Mouse (Mus musculus) liver, embryonic 11.5 days (tissue): ENCODE results near the gene Gm45062. TPM values are rescaled to one million over a fixed set of nuclear protein-coding genes. Genes with fewer than 3 reads are reported as not detected.

Source experiments
- ATAC-seq: fragments of 200-750 bp; cut with Nextera tagmentation; replicated peaks from 2 replicates; pipeline ENCODE4 v1.8.0; 2017; ENCODE audit warnings: moderate number of reproducible peaks, mild to moderate bottlenecking, moderate TSS enrichment, moderate library complexity; ENCODE audit not compliant: low FRiP score
- DNase-seq: peaks from one replicate; pipeline ENCODE4 v3.0.0-alpha.2; 2017; ENCODE audit warnings: low spot score
- H3K27ac ChIP-seq: fragments of 300-500 bp; sonication (generic); 2 replicates; pipeline ENCODE4 v1.5.1; 2014; ENCODE audit warnings: mild to moderate bottlenecking, low read depth, low read length, control low read depth
- H3K27me3 ChIP-seq: fragments of 300-500 bp; sonication (generic); replicated peaks from 2 replicates; pipeline ENCODE4 v1.6.1; 2014; ENCODE audit warnings: low read length, mixed read lengths; ENCODE audit not compliant: control insufficient read depth, insufficient read depth
- H3K36me3 ChIP-seq: fragments of 300-500 bp; sonication (generic); 2 replicates; pipeline ENCODE4 v1.6.1; 2014; ENCODE audit warnings: mild to moderate bottlenecking, low read length, moderate library complexity, mixed read lengths; ENCODE audit not compliant: control insufficient read depth, insufficient read depth
- H3K4me1 ChIP-seq: fragments of 300-500 bp; sonication (generic); replicated peaks from 2 replicates; pipeline ENCODE4 v1.6.1; 2014; ENCODE audit warnings: low read length, mixed read lengths; ENCODE audit not compliant: control insufficient read depth, insufficient read depth
- H3K4me2 ChIP-seq: fragments of 300-500 bp; sonication (generic); 2 replicates; pipeline ENCODE4 v1.6.1; 2014; ENCODE audit warnings: mild to moderate bottlenecking, control low read depth, moderate library complexity
- H3K4me3 ChIP-seq: fragments of 300-500 bp; sonication (generic); 2 replicates; pipeline ENCODE4 v1.5.1; 2014; ENCODE audit warnings: low read depth, low read length, control low read depth
- H3K9ac ChIP-seq: fragments of 300-500 bp; sonication (generic); 2 replicates; pipeline ENCODE4 v1.6.1; 2014; ENCODE audit warnings: low read depth, low read length, control low read depth
- H3K9me3 ChIP-seq: fragments of 300-500 bp; sonication (generic); 2 replicates; pipeline ENCODE4 v1.6.1; 2016; ENCODE audit warnings: low read length, inconsistent platforms, mixed read lengths; ENCODE audit not compliant: control insufficient read depth
- WGBS: fragments of 180-500 bp; shearing (Covaris S2); extraction: QIAGEN DNeasy Blood & Tissue Kit; methylation state at CpG from one replicate; pipeline ENCODE4 v1.1.7; 2014; 5-methylcytosine and 5-hydroxymethylcytosine counted together
- polyA plus RNA-seq: library from polyadenylated mRNA; unstranded; fragments of >200 nt; fragmentation: Nextera tagmentation; extraction: Ambion mirVana; gene quantifications from 2 replicates; pipeline ENCODE4 v1.2.1, GENCODE M21; 2014

Gene Gm45062
- polyA plus RNA-seq, 1 experiment from 2014 or later = 3.9 TPM

DNA sequence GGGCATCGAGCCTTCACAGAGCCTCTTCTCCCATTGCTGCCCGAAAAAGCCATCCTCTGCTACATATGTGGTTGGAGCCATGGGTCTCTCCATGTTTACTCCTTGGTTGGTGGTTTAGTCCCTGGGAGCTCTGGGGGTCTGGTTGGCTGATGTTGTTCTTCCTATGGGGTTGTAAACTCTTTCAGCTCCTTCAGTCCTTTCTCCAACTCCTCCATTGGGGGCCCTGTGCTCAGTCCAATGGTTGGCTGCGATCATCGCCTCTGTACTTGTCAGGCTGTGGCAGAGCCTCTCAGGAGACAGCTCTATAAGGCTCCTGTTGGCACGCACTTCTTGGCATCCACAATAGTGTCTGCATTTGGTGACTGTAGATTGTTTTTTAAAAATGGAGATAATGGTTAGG lies 285.6 kb downstream of the Gm45062 start:
- 90% methylated on average over 5 of the region's 5 CpGs for WGBS
- ATAC-seq (no peak), DNase-seq (no peak)
- Histone ChIP-seq H3K9me3 (no peaks in the 10 kb centered on the region), H3K27me3 (no peaks in the 10 kb centered on the region), H3K9ac (no peak overlapping the region), H3K4me2 (no peak overlapping the region), H3K4me1 (no peaks in the 10 kb centered on the region), H3K36me3 (no peaks in the 10 kb centered on the region), H3K4me3 (no peak overlapping the region), H3K27ac (no peak overlapping the region)

DNA sequence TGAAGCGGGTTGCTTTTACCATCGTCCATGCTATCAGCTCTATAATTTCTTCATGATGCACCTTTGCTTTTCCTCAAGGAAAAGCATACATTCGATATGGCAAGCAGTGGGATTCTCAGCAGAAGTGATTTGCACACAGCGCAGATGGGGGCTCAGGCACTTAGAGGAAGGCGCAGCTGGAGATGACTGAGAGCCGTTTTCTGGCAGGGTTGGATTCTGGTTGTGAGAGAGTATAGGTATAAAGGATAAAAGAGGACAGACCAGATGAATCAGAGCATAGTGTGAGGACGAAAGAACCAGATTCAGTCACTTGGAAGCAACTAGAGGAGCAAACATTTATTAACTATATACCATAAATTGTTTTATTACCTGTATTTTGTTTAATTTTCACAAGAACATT lies 286.5 kb downstream of the Gm45062 start:
- Histone ChIP-seq H3K9ac (no peak overlapping the region), H3K27me3 (no peaks in the 10 kb centered on the region), H3K36me3 (no peaks in the 10 kb centered on the region), H3K4me2 (no peak overlapping the region), H3K4me3 (no peak overlapping the region), H3K9me3 (no peaks in the 10 kb centered on the region), H3K4me1 (no peaks in the 10 kb centered on the region), H3K27ac (no peak overlapping the region)
- no peak for DNase-seq
- ATAC-seq = no peak
- 86% methylated on average over 7 of the region's 7 CpGs for WGBS

DNA sequence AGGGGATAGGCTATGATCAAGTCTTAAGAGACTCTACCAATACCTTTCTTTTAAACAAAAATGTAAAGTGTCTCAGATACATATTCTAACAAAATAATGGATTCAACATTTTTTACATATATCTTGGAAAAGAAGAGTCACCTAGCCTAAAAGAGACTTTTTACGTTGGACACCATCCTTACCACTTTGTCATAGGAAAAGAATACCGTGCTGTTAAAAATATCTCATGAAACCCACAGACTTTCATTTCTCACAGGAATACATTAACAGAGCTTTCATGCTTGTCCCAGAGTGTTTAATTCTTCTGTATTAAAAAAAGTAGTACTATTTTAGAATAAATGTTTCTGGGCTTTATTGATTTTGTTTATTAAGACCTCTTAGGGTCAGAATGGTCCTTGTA lies 291.9 kb downstream of the Gm45062 start:
- DNase-seq (no peak), ATAC-seq (no peak)
- Histone ChIP-seq H3K27me3 (no peaks in the 10 kb centered on the region), H3K4me2 (no peak overlapping the region), H3K36me3 (no peaks in the 10 kb centered on the region), H3K27ac (no peak overlapping the region), H3K9ac (no peak overlapping the region), H3K9me3 (no peaks in the 10 kb centered on the region), H3K4me3 (no peak overlapping the region), H3K4me1 (no peaks in the 10 kb centered on the region)
- 92% methylated on average over 2 of the region's 2 CpGs for WGBS

DNA sequence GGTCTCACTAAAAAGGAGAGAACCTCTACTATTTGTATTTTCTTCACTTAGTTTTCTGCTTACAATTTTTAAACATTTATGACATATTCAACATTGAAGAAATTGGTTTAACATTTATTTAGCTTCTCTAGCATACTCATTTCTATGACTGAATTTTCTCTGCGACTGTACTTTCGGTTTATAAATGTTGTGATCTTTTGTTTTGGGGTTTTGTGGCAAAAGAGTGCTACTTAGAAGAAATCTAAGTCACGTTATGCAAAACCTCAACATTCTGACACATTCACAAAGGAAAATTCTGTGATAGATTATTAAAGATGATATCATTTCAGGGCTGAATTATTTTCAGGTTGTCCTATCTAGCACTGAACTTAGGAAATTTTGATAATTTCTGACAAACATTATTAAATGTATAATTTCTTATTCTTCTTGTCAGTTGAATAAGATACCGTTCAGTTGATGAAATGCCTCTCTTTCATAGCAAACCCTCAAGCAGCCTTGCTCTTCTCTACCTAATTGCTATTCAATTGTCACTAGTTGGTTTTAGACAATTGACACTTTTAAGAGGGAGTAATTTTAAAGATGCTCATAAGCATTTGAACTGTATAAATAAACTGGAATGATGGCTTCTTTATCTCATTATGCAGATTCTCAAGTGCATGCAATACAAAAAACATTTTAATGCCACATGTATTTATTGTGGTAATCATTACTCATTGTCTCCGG lies 297.8 kb downstream of the Gm45062 start:
- ATAC-seq (no peak), DNase-seq (no peak)
- no peaks in the 10 kb centered on the region for H3K9me3 ChIP-seq
- no peaks in the 10 kb centered on the region for H3K27me3 ChIP-seq
- no peak overlapping the region for H3K27ac ChIP-seq
- no peak overlapping the region for H3K9ac ChIP-seq
- H3K4me1 ChIP-seq = no peaks in the 10 kb centered on the region
- no peak overlapping the region for H3K4me2 ChIP-seq
- H3K36me3 ChIP-seq = no peaks in the 10 kb centered on the region
- no peak overlapping the region for H3K4me3 ChIP-seq
- WGBS = 89% methylated on average over 5 of the region's 5 CpGs

DNA sequence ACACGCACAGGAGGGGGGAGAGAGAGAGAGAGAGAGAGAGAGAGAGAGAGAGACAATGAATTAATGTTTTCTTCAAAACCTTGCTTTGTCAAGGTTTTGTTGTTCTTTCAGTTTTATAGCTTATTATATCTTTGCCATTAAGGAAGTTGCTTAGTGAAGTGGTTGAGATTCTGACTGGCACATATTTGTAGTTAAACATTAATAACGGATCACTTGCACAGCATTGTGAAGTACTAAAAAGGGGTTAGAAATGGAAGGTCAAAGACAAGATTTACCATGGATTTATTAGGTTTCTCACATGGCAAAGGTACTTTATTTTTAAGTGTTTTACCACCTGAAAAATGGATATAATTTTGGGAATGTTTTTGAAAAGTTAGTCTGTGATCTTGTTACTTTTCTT lies 301.4 kb downstream of the Gm45062 start:
- ATAC-seq = no peak
- H3K4me2 ChIP-seq = no peak overlapping the region
- H3K9me3 ChIP-seq = no peaks in the 10 kb centered on the region
- H3K27ac ChIP-seq = no peak overlapping the region
- no peaks in the 10 kb centered on the region for H3K4me1 ChIP-seq
- H3K4me3 ChIP-seq = no peak overlapping the region
- 95% methylated on average over 2 of the region's 2 CpGs for whole genome bisulfite sequencing
- no peak overlapping the region for H3K9ac ChIP-seq
- no peaks in the 10 kb centered on the region for H3K36me3 ChIP-seq
- DNase-seq = no peak
- H3K27me3 ChIP-seq = no peaks in the 10 kb centered on the region

DNA sequence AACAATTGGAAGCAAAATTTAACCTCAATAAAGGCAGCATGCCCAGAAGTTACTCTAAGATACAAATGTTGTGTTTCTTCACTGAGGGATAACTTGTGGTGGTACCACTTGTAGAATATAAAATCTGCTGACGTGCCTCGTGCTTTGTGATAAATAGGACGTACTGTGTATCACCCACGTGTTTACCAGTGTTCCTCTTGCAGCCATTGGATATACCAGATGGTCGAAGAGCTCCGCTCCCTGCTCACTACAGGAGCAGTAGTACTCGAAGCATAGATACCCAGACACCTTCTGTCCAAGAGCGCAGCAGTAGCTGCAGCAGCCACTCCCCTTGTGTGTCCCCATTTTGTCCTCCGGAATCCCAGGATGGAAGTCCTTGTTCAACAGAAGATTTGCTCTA lies 323.1 kb downstream of the Gm45062 start:
- Histone ChIP-seq H3K27me3 (no peaks in the 10 kb centered on the region), H3K36me3 (no peaks in the 10 kb centered on the region), H3K9ac (no peak overlapping the region), H3K4me3 (no peak overlapping the region), H3K4me2 (no peak overlapping the region), H3K9me3 (no peaks in the 10 kb centered on the region), H3K27ac (no peak overlapping the region), H3K4me1 (no peaks in the 10 kb centered on the region)
- DNase-seq = no peak
- ATAC-seq = no peak
- WGBS = 85% methylated on average over 9 of the region's 9 CpGs

DNA sequence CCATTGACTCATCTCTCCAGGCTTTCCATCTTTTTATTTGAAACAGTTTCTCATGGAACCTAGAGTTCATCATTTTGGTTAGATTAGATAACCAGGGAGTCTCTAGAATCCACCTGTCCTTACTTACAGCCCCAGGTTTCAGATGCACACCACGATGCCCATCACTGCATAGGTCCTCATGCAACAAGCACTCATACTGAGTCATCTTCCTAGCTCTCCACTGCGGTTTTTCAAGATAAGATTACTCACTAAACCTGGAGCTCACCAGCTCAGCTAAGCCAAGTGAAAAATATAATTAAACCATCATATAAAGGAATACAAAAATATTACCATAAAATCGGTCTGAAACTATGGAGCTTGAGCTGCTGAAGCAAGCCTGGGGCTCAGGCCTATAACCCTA lies 324.6 kb downstream of the Gm45062 start:
- H3K27me3 ChIP-seq = no peaks in the 10 kb centered on the region
- H3K9me3 ChIP-seq = no peaks in the 10 kb centered on the region
- WGBS = 81% methylated on average over 3 of the region's 3 CpGs
- H3K36me3 ChIP-seq = no peaks in the 10 kb centered on the region
- H3K27ac ChIP-seq = no peak overlapping the region
- no peak overlapping the region for H3K4me3 ChIP-seq
- H3K9ac ChIP-seq = no peak overlapping the region
- no peak overlapping the region for H3K4me2 ChIP-seq
- DNase-seq (no peak), ATAC-seq (no peak)
- no peaks in the 10 kb centered on the region for H3K4me1 ChIP-seq

DNA sequence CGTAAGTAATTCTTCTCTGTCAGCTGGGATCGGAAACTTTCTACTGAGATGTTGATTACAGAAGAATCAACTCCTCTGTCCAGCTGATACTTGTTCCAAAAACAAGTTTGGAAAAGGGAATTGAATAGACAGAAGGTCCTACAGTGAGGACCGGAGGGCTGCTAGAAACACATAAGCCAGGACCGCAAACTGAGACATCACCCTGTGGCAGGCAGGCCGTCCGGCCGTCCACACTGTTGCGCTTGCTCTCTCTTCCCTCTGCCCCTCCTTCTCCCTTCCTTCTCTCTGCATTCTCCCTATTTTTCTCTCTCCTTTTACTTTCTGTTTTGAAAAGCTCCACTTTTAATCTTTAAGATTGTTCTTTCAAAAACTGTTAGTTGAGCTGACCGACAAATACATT lies 332.4 kb downstream of the Gm45062 start:
- Histone ChIP-seq H3K9me3 (no peaks in the 10 kb centered on the region), H3K27ac (no peak overlapping the region), H3K4me3 (no peak overlapping the region), H3K4me2 (no peak overlapping the region), H3K27me3 (no peaks in the 10 kb centered on the region), H3K4me1 (no peaks in the 10 kb centered on the region), H3K36me3 (no peaks in the 10 kb centered on the region), H3K9ac (no peak overlapping the region)
- no peak for DNase-seq
- ATAC-seq = no peak
- 91% methylated on average over 9 of the region's 9 CpGs for WGBS

DNA sequence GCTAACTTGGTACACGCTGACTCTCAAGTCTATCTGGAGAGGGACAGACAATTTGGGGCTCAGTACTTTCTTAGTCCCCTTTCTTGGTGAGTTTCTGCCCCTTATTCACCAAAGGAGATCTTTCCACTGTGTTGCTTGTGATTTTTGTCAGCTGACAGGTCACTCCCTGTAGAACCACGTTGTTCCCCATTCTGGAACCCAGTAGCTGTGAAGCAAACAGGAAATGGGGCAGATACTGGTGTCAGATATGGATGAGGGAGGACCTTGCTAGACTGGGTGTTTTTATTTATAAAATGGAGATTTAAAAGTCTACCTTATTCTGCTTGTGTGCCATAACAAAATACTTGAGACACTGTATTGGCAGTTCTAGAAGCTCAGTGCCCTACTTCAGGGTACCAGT lies 358.1 kb downstream of the Gm45062 start:
- no peak overlapping the region for H3K9ac ChIP-seq
- H3K27ac ChIP-seq = no peak overlapping the region
- no peaks in the 10 kb centered on the region; the same call in 1 of the 2 replicates for H3K4me1 ChIP-seq
- no peak for DNase-seq
- ATAC-seq = no peak
- no peaks in the 10 kb centered on the region for H3K27me3 ChIP-seq
- no peaks in the 10 kb centered on the region for H3K9me3 ChIP-seq
- H3K36me3 ChIP-seq = no peaks in the 10 kb centered on the region
- H3K4me3 ChIP-seq = no peak overlapping the region
- WGBS = 59% methylated on average over 2 of the region's 2 CpGs
- H3K4me2 ChIP-seq = no peak overlapping the region
